In the genomic region with DNA sequence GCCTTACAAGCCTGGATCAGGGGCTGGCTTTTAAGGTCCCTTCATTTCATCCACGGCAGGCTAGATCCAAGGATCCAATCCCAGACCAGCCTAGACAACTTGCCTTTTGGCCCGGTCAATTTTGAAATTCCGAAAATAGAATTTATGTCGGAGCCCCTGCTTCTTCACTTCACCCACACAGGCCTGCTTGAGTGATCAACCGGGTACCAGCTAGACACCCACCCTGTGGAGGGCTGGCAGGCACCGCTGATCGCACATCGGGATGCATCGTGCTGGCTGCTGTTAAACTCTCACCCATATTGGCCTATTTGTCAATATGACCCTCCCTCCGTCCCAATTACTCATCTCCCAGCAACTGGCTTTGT, we compare ENCODE assay signal across 10 mouse cellular contexts. TPM values are rescaled to one million over a fixed set of nuclear protein-coding genes. Genes with fewer than 3 reads are reported as not detected.
A peak's percentile ranks its signal among the peaks of the same experiment; 100 is the strongest.
DNase-seq lines count a peak whose midpoint lies in the region; ATAC-seq lines count a peak whose summit lies in the region.
"Had no signal": no experiment of that assay in that cellular context is flagged by ENCODE, and none has a peak within 500 bp of the region (broad histone marks: within the 10 kb centered on the region; RNA-seq: fewer than 3 reads in every experiment).

No protein-coding gene starts in this region.

- H3K9me3 ChIP-seq in forebrain, embryonic 12.5 days, result no peaks in the 10 kb centered on the region
- H3K9me3 ChIP-seq in forebrain, embryonic 15.5 days, result no peaks in the 10 kb centered on the region
- no peaks in the 10 kb centered on the region for H3K9me3 ChIP-seq in midbrain, embryonic 10.5 days (replicated peaks)
- no peaks in the 10 kb centered on the region for H3K9me3 ChIP-seq in midbrain, embryonic 16.5 days (replicated peaks; ENCODE audit: control insufficient read depth, low read length, poor library complexity, severe bottlenecking)
- no peaks in the 10 kb centered on the region for H3K9me3 ChIP-seq in liver, embryonic 13.5 days (replicated peaks)
- no peaks in the 10 kb centered on the region for H3K9me3 ChIP-seq in stomach, embryonic 15.5 days

- peaks cover 47% of the 10 kb centered on the region for H3K4me1 ChIP-seq in forebrain, embryonic 12.5 days
- H3K4me1 ChIP-seq in forebrain, embryonic 15.5 days, result peaks cover 41% of the 10 kb centered on the region
- peaks cover 63% of the 10 kb centered on the region for H3K4me1 ChIP-seq in midbrain, embryonic 10.5 days
- peaks cover 6% of the 10 kb centered on the region; the same call in 1 of the 2 replicates for H3K4me1 ChIP-seq in midbrain, embryonic 16.5 days (ENCODE audit: control insufficient read depth, insufficient read depth, low read length)
- H3K4me1 ChIP-seq in liver, embryonic 13.5 days (replicated peaks), result peaks cover 20% of the 10 kb centered on the region
- peaks cover 21% of the 10 kb centered on the region for H3K4me1 ChIP-seq in stomach, embryonic 15.5 days

- peak; percentile 50 for DNase-seq in midbrain, embryonic 10.5 days (ENCODE audit: low spot score)
- no peak for DNase-seq in liver, embryonic 13.5 days
- DNase-seq in left cerebral cortex, adult 11 months (ENCODE audit: low spot score), result no peak
- no peak for DNase-seq in left cerebral cortex, adult 8-10 months (ENCODE audit: low spot score in 2 of 2)

- no peak overlapping the region for H3K27ac ChIP-seq in forebrain, embryonic 12.5 days
- H3K27ac ChIP-seq in forebrain, embryonic 15.5 days (replicated peaks), result no peak overlapping the region
- H3K27ac ChIP-seq in midbrain, embryonic 10.5 days (replicated peaks), result peak overlapping the region; percentile 92
- no peak overlapping the region for H3K27ac ChIP-seq in midbrain, embryonic 16.5 days (ENCODE audit: low read length)
- H3K27ac ChIP-seq in liver, embryonic 13.5 days, result no peak overlapping the region
- H3K27ac ChIP-seq in stomach, embryonic 15.5 days, result peak overlapping the region; percentile 92

- 2% methylated on average over 10 of the region's 10 CpGs for WGBS in forebrain, embryonic 12.5 days
- 4% methylated on average over 10 of the region's 10 CpGs for WGBS in forebrain, embryonic 15.5 days
- WGBS in midbrain, embryonic 10.5 days, result 2% methylated on average over 10 of the region's 10 CpGs
- WGBS in midbrain, embryonic 16.5 days, result 2% methylated on average over 10 of the region's 10 CpGs
- WGBS in liver, embryonic 13.5 days (ENCODE audit: insufficient replicate concordance), result 4% methylated on average over 10 of the region's 10 CpGs
- 1% methylated on average over 10 of the region's 10 CpGs for WGBS in stomach, embryonic 15.5 days

- ATAC-seq in forebrain, embryonic 12.5 days (ENCODE audit: low FRiP score), result no peak
- no peak for ATAC-seq in forebrain, embryonic 15.5 days (replicated peaks)
- no peak for ATAC-seq in midbrain, embryonic 16.5 days
- no peak for ATAC-seq in liver, embryonic 13.5 days (ENCODE audit: low read depth)
- ATAC-seq in stomach, embryonic 15.5 days (ENCODE audit: insufficient read depth, low FRiP score, low read depth), result no peak
- ATAC-seq: inflammation-experienced regulatory T-cells, adult 6 months had no signal

- no peak overlapping the region for H3K9ac ChIP-seq in forebrain, embryonic 12.5 days
- H3K9ac ChIP-seq in forebrain, embryonic 15.5 days (replicated peaks), result no peak overlapping the region
- no peak overlapping the region for H3K9ac ChIP-seq in midbrain, embryonic 16.5 days (ENCODE audit: low read depth, low read length)
- H3K9ac ChIP-seq in liver, embryonic 13.5 days, result peak overlapping the region; percentile 39
- peak overlapping the region; percentile 8; the same call in 1 of the 2 replicates for H3K9ac ChIP-seq in stomach, embryonic 15.5 days

- H3K4me2 ChIP-seq in forebrain, embryonic 12.5 days, result peak overlapping the region; percentile 19; the same call in 1 of the 2 replicates
- no peak overlapping the region for H3K4me2 ChIP-seq in forebrain, embryonic 15.5 days (replicated peaks)
- no peak overlapping the region for H3K4me2 ChIP-seq in midbrain, embryonic 16.5 days (ENCODE audit: low read length)
- peak overlapping the region; percentile 48 for H3K4me2 ChIP-seq in liver, embryonic 13.5 days
- H3K4me2 ChIP-seq in stomach, embryonic 15.5 days, result peak overlapping the region; percentile 40

- H3K36me3 ChIP-seq in forebrain, embryonic 12.5 days (replicated peaks), result no peaks in the 10 kb centered on the region
- no peaks in the 10 kb centered on the region for H3K36me3 ChIP-seq in forebrain, embryonic 15.5 days
- H3K36me3 ChIP-seq in midbrain, embryonic 10.5 days, result no peaks in the 10 kb centered on the region; the same call in none of the 2 replicates
- H3K36me3 ChIP-seq in midbrain, embryonic 16.5 days (ENCODE audit: control insufficient read depth, insufficient read depth, low read length), result no peaks in the 10 kb centered on the region
- no peaks in the 10 kb centered on the region for H3K36me3 ChIP-seq in liver, embryonic 13.5 days
- no peaks in the 10 kb centered on the region for H3K36me3 ChIP-seq in stomach, embryonic 15.5 days

- H3K27me3 ChIP-seq in forebrain, embryonic 12.5 days, result peaks cover 88% of the 10 kb centered on the region
- H3K27me3 ChIP-seq in forebrain, embryonic 15.5 days, result peaks cover 89% of the 10 kb centered on the region
- H3K27me3 ChIP-seq in midbrain, embryonic 10.5 days (ENCODE audit: low read depth, poor library complexity, severe bottlenecking), result peaks cover 99% of the 10 kb centered on the region
- peaks cover 57% of the 10 kb centered on the region for H3K27me3 ChIP-seq in midbrain, embryonic 16.5 days (ENCODE audit: control insufficient read depth, insufficient read depth, low read depth, low read length)
- H3K27me3 ChIP-seq in liver, embryonic 13.5 days, result peaks cover 96% of the 10 kb centered on the region
- H3K27me3 ChIP-seq in stomach, embryonic 15.5 days (replicated peaks), result peaks cover 67% of the 10 kb centered on the region

- H3K4me3 ChIP-seq in forebrain, embryonic 12.5 days (replicated peaks), result no peak overlapping the region
- H3K4me3 ChIP-seq in forebrain, embryonic 15.5 days, result no peak overlapping the region
- peak overlapping the region; percentile 73 for H3K4me3 ChIP-seq in midbrain, embryonic 10.5 days
- H3K4me3 ChIP-seq in midbrain, embryonic 16.5 days (ENCODE audit: low read depth, low read length), result no peak overlapping the region; the same call in 1 of the 2 replicates
- H3K4me3 ChIP-seq in liver, embryonic 13.5 days (replicated peaks), result peak overlapping the region; percentile 33
- peak overlapping the region; percentile 53 for H3K4me3 ChIP-seq in stomach, embryonic 15.5 days (replicated peaks)

RNA-seq across cellular contexts. Expression of a gene that starts 3.1 kb away (rescaled TPM):
- 0.74 and 1.1 TPM in 2 replicates for polyA plus RNA-seq in forebrain, embryonic 12.5 days (2016; fragmentation: Nextera tagmentation; extraction: Ambion mirVana)
- polyA plus RNA-seq in forebrain, embryonic 15.5 days (2015; fragmentation: Nextera tagmentation; extraction: Ambion mirVana), result 0.10 and 0.20 TPM in 2 replicates
- polyA plus RNA-seq in midbrain, embryonic 10.5 days (2016; fragmentation: Nextera tagmentation; extraction: Ambion mirVana), result 3.2 and 3.9 TPM in 2 replicates
- polyA plus RNA-seq in midbrain, embryonic 16.5 days (2015; fragmentation: Nextera tagmentation; extraction: Ambion mirVana), result 1.1 and 1.8 TPM in 2 replicates
- polyA plus RNA-seq in liver, embryonic 13.5 days (2015; fragmentation: Nextera tagmentation; extraction: Ambion mirVana), result 0.67 and 0.73 TPM in 2 replicates
- 23.2 and 27.1 TPM in 2 replicates for polyA plus RNA-seq in stomach, embryonic 15.5 days (2015; fragmentation: Nextera tagmentation; extraction: Ambion mirVana)
- total RNA-seq in left cerebral cortex, adult 8-10 months (2022), result under 1 TPM in 1 of 4 experiments, not detected in 3; 0.16 TPM
- total RNA-seq: left cerebral cortex, postnatal 14 days had no signal
- polyA plus RNA-seq: inflammation-experienced regulatory T-cells, adult 6 months had no signal

RNA-seq across cellular contexts. Expression of a gene that starts 20.3 kb away (rescaled TPM):
- polyA plus RNA-seq in forebrain, embryonic 12.5 days (2016; fragmentation: Nextera tagmentation; extraction: Ambion mirVana), result 0.46 and 0.97 TPM in 2 replicates
- 0.11 and 0.27 TPM in 2 replicates for polyA plus RNA-seq in forebrain, embryonic 15.5 days (2015; fragmentation: Nextera tagmentation; extraction: Ambion mirVana)
- 2.1 and 2.3 TPM in 2 replicates for polyA plus RNA-seq in midbrain, embryonic 10.5 days (2016; fragmentation: Nextera tagmentation; extraction: Ambion mirVana)
- polyA plus RNA-seq in midbrain, embryonic 16.5 days (2015; fragmentation: Nextera tagmentation; extraction: Ambion mirVana), result 1.1 and 1.3 TPM in 2 replicates
- 0.05 TPM in 1 of 2 replicates, not detected in the other for polyA plus RNA-seq in liver, embryonic 13.5 days (2015; fragmentation: Nextera tagmentation; extraction: Ambion mirVana)
- polyA plus RNA-seq in stomach, embryonic 15.5 days (2015; fragmentation: Nextera tagmentation; extraction: Ambion mirVana), result 3.8 and 4.2 TPM in 2 replicates
- total RNA-seq in left cerebral cortex, adult 8-10 months (2022), result under 1 TPM in 3 of 4 experiments, not detected in 1; 0.07 to 0.53 (median 0.07) TPM
- polyA plus RNA-seq: inflammation-experienced regulatory T-cells, adult 6 months had no signal

Comparison
In these comparisons a context has a peak if more than half of its experiments do, and no peak if none do; other contexts are left out.
1. H3K27ac ChIP-seq: peak in midbrain, embryonic 10.5 days (single experiment) and stomach, embryonic 15.5 days (single experiment); none in forebrain, embryonic 12.5 days (single experiment), forebrain, embryonic 15.5 days (single experiment), midbrain, embryonic 16.5 days (single experiment) and liver, embryonic 13.5 days (single experiment).
2. H3K4me2 ChIP-seq: peak in forebrain, embryonic 12.5 days (single experiment), liver, embryonic 13.5 days (single experiment) and stomach, embryonic 15.5 days (single experiment); none in forebrain, embryonic 15.5 days (single experiment) and midbrain, embryonic 16.5 days (single experiment).
3. H3K4me3 ChIP-seq: peak in midbrain, embryonic 10.5 days (single experiment), liver, embryonic 13.5 days (single experiment) and stomach, embryonic 15.5 days (single experiment); none in forebrain, embryonic 12.5 days (single experiment), forebrain, embryonic 15.5 days (single experiment) and midbrain, embryonic 16.5 days (single experiment).
4. H3K9ac ChIP-seq: peak in liver, embryonic 13.5 days (single experiment) and stomach, embryonic 15.5 days (single experiment); none in forebrain, embryonic 12.5 days (single experiment), forebrain, embryonic 15.5 days (single experiment) and midbrain, embryonic 16.5 days (single experiment).